Mouse (Mus musculus) intestine, embryonic 15.5 days (tissue): ENCODE data around the gene Slc25a19. TPM values are rescaled to one million over a fixed set of nuclear protein-coding genes. Genes with fewer than 3 reads are reported as not detected.

Source experiments
- ATAC-seq: fragments of 200-750 bp; cut with Nextera tagmentation; 2 replicates; pipeline ENCODE4 v1.8.0; 2017; ENCODE audit warnings: moderate TSS enrichment, moderate library complexity
- H3K27ac ChIP-seq: fragments of 300-500 bp; sonication (generic); 2 replicates; pipeline ENCODE4 v1.5.1; 2015; ENCODE audit warnings: mild to moderate bottlenecking, inconsistent platforms
- H3K27me3 ChIP-seq: fragments of 300-500 bp; sonication (generic); replicated peaks from 2 replicates; pipeline ENCODE4 v1.6.1; 2015; ENCODE audit warnings: inconsistent platforms
- H3K36me3 ChIP-seq: fragments of 300-500 bp; sonication (generic); 2 replicates; pipeline ENCODE4 v1.6.1; 2015; ENCODE audit warnings: inconsistent platforms
- H3K4me1 ChIP-seq: fragments of 300-500 bp; sonication (generic); replicated peaks from 2 replicates; pipeline ENCODE4 v1.6.1; 2015; ENCODE audit warnings: inconsistent platforms
- H3K4me2 ChIP-seq: fragments of 300-500 bp; sonication (generic); replicated peaks from 2 replicates; pipeline ENCODE4 v1.6.1; 2015; ENCODE audit warnings: mild to moderate bottlenecking, inconsistent platforms
- H3K4me3 ChIP-seq: fragments of 300-500 bp; sonication (generic); replicated peaks from 2 replicates; pipeline ENCODE4 v1.5.1; 2015; ENCODE audit warnings: inconsistent platforms
- H3K9ac ChIP-seq: fragments of 300-500 bp; sonication (generic); 2 replicates; pipeline ENCODE4 v1.6.1; 2015; ENCODE audit warnings: inconsistent platforms
- H3K9me3 ChIP-seq: fragments of 300-500 bp; sonication (generic); 2 replicates; pipeline ENCODE4 v1.6.1; 2016; ENCODE audit warnings: inconsistent platforms
- WGBS: fragments of 180-500 bp; shearing (Covaris S2); methylation state at CpG from one replicate; pipeline ENCODE4 v1.1.7; 2015; 5-methylcytosine and 5-hydroxymethylcytosine counted together
- polyA plus RNA-seq: library from polyadenylated mRNA; unstranded; fragments of >200 nt; fragmentation: Nextera tagmentation; extraction: Ambion mirVana; gene quantifications from 2 replicates; pipeline ENCODE4 v1.2.1, GENCODE M21; 2015

The Slc25a19 gene
- polyA plus RNA-seq, result 24.7 and 25.4 TPM in 2 replicates

DNA sequence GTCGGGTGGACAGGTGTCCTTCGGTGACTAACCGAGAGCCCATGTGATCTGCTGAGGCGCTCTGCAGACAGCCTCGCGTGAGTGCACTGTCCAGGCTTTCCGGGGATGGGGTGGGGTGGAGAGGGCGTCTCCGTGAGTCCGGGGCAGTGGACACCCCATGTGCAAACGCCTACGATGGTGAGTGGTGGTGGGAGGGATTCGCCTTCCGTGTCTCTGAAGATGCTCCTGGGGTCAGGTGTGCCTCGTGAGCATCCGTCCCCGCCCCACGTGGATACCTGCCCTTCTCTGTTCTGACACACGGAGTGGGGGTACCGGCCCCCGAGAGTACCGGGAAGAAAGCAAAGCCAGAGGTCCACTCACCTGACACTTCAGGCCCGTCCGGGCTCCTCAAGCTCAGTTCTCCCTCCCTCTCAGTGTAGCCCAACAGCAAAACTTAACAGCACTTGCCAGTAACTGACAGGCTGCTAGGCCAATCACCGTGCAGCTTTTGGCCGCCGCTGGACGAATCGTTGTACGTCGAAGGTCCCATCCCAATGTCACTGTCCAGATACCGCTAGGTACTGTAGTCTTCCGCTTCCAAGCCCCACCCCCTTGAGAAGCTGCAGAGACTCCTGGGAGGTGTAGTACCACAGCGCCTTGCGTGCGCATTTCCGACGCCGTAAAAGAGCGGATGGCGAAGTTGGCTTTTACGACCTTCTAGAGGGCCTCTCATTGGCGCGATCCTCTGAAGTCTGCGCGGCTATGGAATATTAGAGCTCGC is at the start of gene Slc25a19:
Slc25a19 (minus strand) TSS at position 591 of the 760 bp plus-strand sequence.
- H3K4me3 ChIP-seq, result peak within 1 kb of the TSS; percentile 70
- peak; percentile 99 for ATAC-seq
- H3K9me3 ChIP-seq, result no peaks in the 10 kb centered on the region
- 0 out of 2 replicates have a peak, but pooled peaks cover 2% of the 10 kb centered on the region for H3K36me3 ChIP-seq
- WGBS, result under 1% methylated on average over 47 of the region's 47 CpGs
- peak within 1 kb of the TSS; percentile 67 for H3K27ac ChIP-seq
- H3K4me1 ChIP-seq, result peaks cover 6% of the 10 kb centered on the region; the same call in 1 of the 2 replicates
- H3K9ac ChIP-seq, result peak within 1 kb of the TSS; percentile 64
- no peaks in the 10 kb centered on the region for H3K27me3 ChIP-seq
- H3K4me2 ChIP-seq, result peak within 1 kb of the TSS; percentile 85

GRCm38 (mm10) chr11:115677511-115677910 is 49.4 kb upstream of the Slc25a19 start:
- no peak overlapping the region for H3K27ac ChIP-seq

GRCm38 (mm10) chr11:115676738-115677137 is 48.6 kb upstream of the Slc25a19 start:
- Histone ChIP-seq H3K4me3 (no peak overlapping the region), H3K9ac (no peak overlapping the region), H3K27me3 (no peaks in the 10 kb centered on the region), H3K4me2 (no peak overlapping the region), H3K36me3 (no peaks in the 10 kb centered on the region), H3K27ac (no peak overlapping the region), H3K9me3 (no peaks in the 10 kb centered on the region), H3K4me1 (0 out of 2 replicates have a peak, but pooled peaks cover 6% of the 10 kb centered on the region)
- ATAC-seq, result no peak
- WGBS, result 87% methylated on average over 8 of the region's 8 CpGs

More at GRCm38 (mm10) chr11:115677511-115677910, 49.4 kb upstream of the Slc25a19 start:
- no peak overlapping the region for H3K4me3 ChIP-seq
- H3K27me3 ChIP-seq, result no peaks in the 10 kb centered on the region
- ATAC-seq, result no peak
- no peak overlapping the region for H3K9ac ChIP-seq
- no peak overlapping the region for H3K4me2 ChIP-seq
- H3K36me3 ChIP-seq, result 0 out of 2 replicates have a peak, but pooled peaks cover 3% of the 10 kb centered on the region
- H3K4me1 ChIP-seq, result 0 out of 2 replicates have a peak, but pooled peaks cover 6% of the 10 kb centered on the region
- 83% methylated on average over 3 of the region's 3 CpGs for WGBS
- no peaks in the 10 kb centered on the region for H3K9me3 ChIP-seq

GRCm38 (mm10) chr11:115674235-115674865 is 46.3 kb upstream of the Slc25a19 start:
- no peak overlapping the region for H3K27ac ChIP-seq
- no peaks in the 10 kb centered on the region for H3K36me3 ChIP-seq
- no peak overlapping the region for H3K4me3 ChIP-seq
- H3K9me3 ChIP-seq, result no peaks in the 10 kb centered on the region
- no peak for ATAC-seq
- peaks cover 13% of the 10 kb centered on the region for H3K4me1 ChIP-seq
- H3K4me2 ChIP-seq, result no peak overlapping the region
- no peaks in the 10 kb centered on the region for H3K27me3 ChIP-seq
- WGBS, result 77% methylated on average over 9 of the region's 9 CpGs
- H3K9ac ChIP-seq, result no peak overlapping the region

GRCm38 (mm10) chr11:115673471-115674234 is 45.6 kb upstream of the Slc25a19 start:
- H3K36me3 ChIP-seq, result no peaks in the 10 kb centered on the region
- no peak overlapping the region for H3K4me3 ChIP-seq
- H3K27ac ChIP-seq, result no peak overlapping the region
- ATAC-seq, result no peak
- H3K4me1 ChIP-seq, result peaks cover 13% of the 10 kb centered on the region
- no peak overlapping the region for H3K4me2 ChIP-seq
- 83% methylated on average over 9 of the region's 9 CpGs for WGBS
- H3K27me3 ChIP-seq, result no peaks in the 10 kb centered on the region
- no peak overlapping the region for H3K9ac ChIP-seq
- no peaks in the 10 kb centered on the region for H3K9me3 ChIP-seq

DNA sequence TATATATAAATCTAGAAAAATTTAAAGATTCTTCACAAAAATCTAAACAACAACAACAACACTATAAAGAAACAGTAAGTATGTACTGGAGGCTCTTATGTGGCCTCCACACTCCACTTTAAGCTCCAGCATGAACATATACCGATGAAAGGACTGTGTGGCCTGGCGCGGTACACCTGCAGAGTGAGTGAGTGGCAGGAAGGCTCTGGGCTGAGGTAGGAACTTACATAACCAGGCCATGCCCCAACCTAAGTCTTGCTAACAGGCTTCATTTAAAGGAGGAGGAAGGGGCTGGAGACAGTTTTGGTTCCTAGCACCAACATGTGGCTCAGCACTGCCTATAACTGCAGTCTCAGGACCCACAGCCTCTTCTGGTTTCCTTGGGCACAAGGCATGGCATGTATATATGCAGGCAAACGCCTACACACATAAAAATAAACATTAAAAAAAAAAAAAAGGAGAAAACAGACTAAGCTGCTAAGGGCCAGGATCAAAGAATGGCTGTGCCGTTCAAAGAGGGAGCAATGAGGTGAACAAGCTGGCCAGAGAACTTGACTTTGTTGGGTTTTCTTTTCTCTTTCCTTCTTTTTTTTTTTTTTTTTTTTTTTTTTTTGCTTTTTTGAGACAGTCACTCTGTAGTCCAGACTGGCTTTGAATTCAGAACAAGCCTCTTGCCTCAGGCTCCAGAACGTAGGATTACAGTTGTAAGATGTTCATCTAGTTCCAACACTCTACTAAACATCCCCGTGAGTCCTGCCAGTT is 44.3 kb upstream of the Slc25a19 start:
- Histone ChIP-seq H3K4me2 (no peak overlapping the region), H3K36me3 (no peaks in the 10 kb centered on the region), H3K9me3 (no peaks in the 10 kb centered on the region), H3K4me3 (no peak overlapping the region), H3K4me1 (peaks cover 13% of the 10 kb centered on the region), H3K9ac (no peak overlapping the region), H3K27me3 (no peaks in the 10 kb centered on the region), H3K27ac (no peak overlapping the region)
- ATAC-seq, result no peak
- WGBS, result 84% methylated on average over 7 of the region's 7 CpGs

- Histone ChIP-seq H3K36me3 (no peaks in the 10 kb centered on the region), H3K9ac (no peak overlapping the region), H3K27ac (0 out of 2 replicates have a peak overlapping the region, but pooled peaks have one; percentile 4), H3K27me3 (no peaks in the 10 kb centered on the region), H3K4me2 (no peak overlapping the region), H3K4me1 (peaks cover 13% of the 10 kb centered on the region), H3K9me3 (no peaks in the 10 kb centered on the region), H3K4me3 (no peak overlapping the region)
- WGBS, result 26% methylated on average over 5 of the region's 5 CpGs
- ATAC-seq, result peak; percentile 91
Observed at GRCm38 (mm10) chr11:115670451-115671050, 42.5 kb upstream of the Slc25a19 start.

GRCm38 (mm10) chr11:115663676-115664335 is 35.7 kb upstream of the Slc25a19 start:
- no peaks in the 10 kb centered on the region for H3K27me3 ChIP-seq
- no peak overlapping the region for H3K4me2 ChIP-seq
- H3K9ac ChIP-seq, result no peak overlapping the region
- H3K27ac ChIP-seq, result no peak overlapping the region
- no peaks in the 10 kb centered on the region for H3K4me1 ChIP-seq
- peaks cover 12% of the 10 kb centered on the region; the same call in 1 of the 2 replicates for H3K36me3 ChIP-seq
- no peak for ATAC-seq
- no peaks in the 10 kb centered on the region for H3K9me3 ChIP-seq
- 77% methylated on average over 4 of the region's 4 CpGs for WGBS
- H3K4me3 ChIP-seq, result no peak overlapping the region

DNA sequence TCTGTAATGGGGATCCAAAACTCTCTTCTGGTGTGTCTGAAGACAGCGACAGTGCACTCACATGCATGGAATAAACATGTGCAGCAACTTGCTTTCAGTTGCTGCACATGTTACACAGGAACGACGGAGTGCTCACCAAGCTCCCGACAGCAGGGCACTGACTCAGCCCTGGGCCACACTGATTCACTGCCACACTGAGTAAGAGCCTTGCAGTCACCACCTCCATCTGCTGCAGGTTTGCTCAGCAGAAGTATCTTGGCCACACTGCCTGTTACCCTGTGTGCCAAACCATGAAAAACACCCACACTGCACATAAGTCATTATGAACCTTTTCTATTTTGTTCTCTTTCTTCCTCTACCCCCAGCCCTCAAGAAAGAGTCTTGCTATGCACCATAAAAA is 32.3 kb upstream of the Slc25a19 start:
- 93% methylated on average over 4 of the region's 4 CpGs for WGBS
- Histone ChIP-seq H3K27me3 (no peaks in the 10 kb centered on the region), H3K4me3 (no peak overlapping the region), H3K9ac (no peak overlapping the region), H3K27ac (no peak overlapping the region), H3K4me1 (no peaks in the 10 kb centered on the region), H3K4me2 (no peak overlapping the region), H3K9me3 (no peaks in the 10 kb centered on the region), H3K36me3 (peaks cover 12% of the 10 kb centered on the region; the same call in 1 of the 2 replicates)
- no peak for ATAC-seq

GRCm38 (mm10) chr11:115658521-115658920 is 30.4 kb upstream of the Slc25a19 start:
- no peak for ATAC-seq
- no peaks in the 10 kb centered on the region for H3K4me1 ChIP-seq

GRCm38 (mm10) chr11:115654128-115654527 is 26.0 kb upstream of the Slc25a19 start:
- peaks cover 2% of the 10 kb centered on the region; the same call in 1 of the 2 replicates for H3K36me3 ChIP-seq
- H3K27me3 ChIP-seq, result no peaks in the 10 kb centered on the region
- H3K4me3 ChIP-seq, result no peak overlapping the region
- 69% methylated on average over 2 of the region's 2 CpGs for WGBS
- no peaks in the 10 kb centered on the region for H3K9me3 ChIP-seq
- no peak overlapping the region for H3K27ac ChIP-seq
- H3K4me2 ChIP-seq, result no peak overlapping the region
- no peak for ATAC-seq
- no peaks in the 10 kb centered on the region for H3K4me1 ChIP-seq
- H3K9ac ChIP-seq, result no peak overlapping the region

More at GRCm38 (mm10) chr11:115658521-115658920, 30.4 kb upstream of the Slc25a19 start:
- Histone ChIP-seq H3K27me3 (no peaks in the 10 kb centered on the region), H3K4me3 (no peak overlapping the region), H3K9me3 (no peaks in the 10 kb centered on the region), H3K9ac (no peak overlapping the region), H3K4me2 (no peak overlapping the region), H3K27ac (no peak overlapping the region), H3K36me3 (peaks cover 12% of the 10 kb centered on the region)
- 80% methylated on average over 6 of the region's 6 CpGs for WGBS
